Mouse (Mus musculus) liver, postnatal 0 days (tissue): Measurements from ENCODE around the gene Kcnrg. TPM values are rescaled to one million over a fixed set of nuclear protein-coding genes. Genes with fewer than 3 reads are reported as not detected.
"Not testable (repeated sequence)": the region's sequence is repeated elsewhere in the genome, so short reads cannot be mapped to it uniquely, and the experiment has no call there.

ENCODE experiments used
- ATAC-seq: fragments of 200-750 bp; cut with Nextera tagmentation; 2 replicates; pipeline ENCODE4 v1.8.0; 2017; ENCODE audit warnings: mild to moderate bottlenecking, moderate library complexity
- DNase-seq: peaks from one replicate; pipeline ENCODE4 v3.0.0-alpha.2; 2016
- H3K27ac ChIP-seq: fragments of 300-500 bp; sonication (generic); 2 replicates; pipeline ENCODE4 v1.5.1; 2014; ENCODE audit warnings: antibody characterized with exemption, moderate library complexity, mild to moderate bottlenecking, low read depth
- H3K27me3 ChIP-seq: fragments of 300-500 bp; sonication (generic); 2 replicates; pipeline ENCODE4 v1.6.1; 2014; ENCODE audit warnings: low read length, control low read depth, mixed read lengths; ENCODE audit not compliant: insufficient read depth
- H3K36me3 ChIP-seq: fragments of 300-500 bp; sonication (generic); replicated peaks from 2 replicates; pipeline ENCODE4 v1.6.1; 2014; ENCODE audit warnings: mild to moderate bottlenecking, control low read depth, low read length, moderate library complexity, mixed read lengths; ENCODE audit not compliant: insufficient read depth
- H3K4me1 ChIP-seq: fragments of 300-500 bp; sonication (generic); 2 replicates; pipeline ENCODE4 v1.6.1; 2014; ENCODE audit warnings: antibody characterized with exemption, mild to moderate bottlenecking, control low read depth; ENCODE audit not compliant: insufficient read depth
- H3K4me2 ChIP-seq: fragments of 300-500 bp; sonication (generic); 2 replicates; pipeline ENCODE4 v1.6.1; 2014; ENCODE audit warnings: low read depth, mild to moderate bottlenecking, low read length, moderate library complexity, mixed read lengths
- H3K4me3 ChIP-seq: fragments of 300-500 bp; sonication (generic); 2 replicates; pipeline ENCODE4 v1.5.1; 2014; ENCODE audit warnings: low read depth, low read length
- H3K9ac ChIP-seq: fragments of 300-500 bp; sonication (generic); replicated peaks from 2 replicates; pipeline ENCODE4 v1.6.1; 2014; ENCODE audit warnings: mild to moderate bottlenecking, moderate library complexity
- H3K9me3 ChIP-seq: fragments of 300-500 bp; sonication (generic); 2 replicates; pipeline ENCODE4 v1.6.1; 2016; ENCODE audit warnings: mild to moderate bottlenecking, control low read depth, low read length, mixed read lengths
- CTCF ChIP-seq: sonication (generic); IDR thresholded peaks from 2 replicates; pipeline ENCODE4 v1.5.1; 2016; ENCODE audit warnings: antibody characterized with exemption, low read depth
- EP300 ChIP-seq: IDR thresholded peaks from 2 replicates; pipeline ENCODE4 v1.6.1; 2016; ENCODE audit warnings: antibody characterized with exemption, low read depth, mild to moderate bottlenecking
- WGBS: fragments of 180-500 bp; shearing (Covaris S2); extraction: QIAGEN DNeasy Blood & Tissue Kit; methylation state at CpG from one replicate; pipeline ENCODE4 v1.1.7; 2014; ENCODE audit not compliant: insufficient replicate concordance; 5-methylcytosine and 5-hydroxymethylcytosine counted together
- polyA plus RNA-seq: library from polyadenylated mRNA; unstranded; fragments of >200 nt; fragmentation: Nextera tagmentation; extraction: Ambion mirVana; gene quantifications from 2 replicates; pipeline ENCODE4 v1.2.1, GENCODE M21; 2015

The Kcnrg gene
- polyA plus RNA-seq, 1 experiment from 2014 or later: 0.08 TPM

DNA sequence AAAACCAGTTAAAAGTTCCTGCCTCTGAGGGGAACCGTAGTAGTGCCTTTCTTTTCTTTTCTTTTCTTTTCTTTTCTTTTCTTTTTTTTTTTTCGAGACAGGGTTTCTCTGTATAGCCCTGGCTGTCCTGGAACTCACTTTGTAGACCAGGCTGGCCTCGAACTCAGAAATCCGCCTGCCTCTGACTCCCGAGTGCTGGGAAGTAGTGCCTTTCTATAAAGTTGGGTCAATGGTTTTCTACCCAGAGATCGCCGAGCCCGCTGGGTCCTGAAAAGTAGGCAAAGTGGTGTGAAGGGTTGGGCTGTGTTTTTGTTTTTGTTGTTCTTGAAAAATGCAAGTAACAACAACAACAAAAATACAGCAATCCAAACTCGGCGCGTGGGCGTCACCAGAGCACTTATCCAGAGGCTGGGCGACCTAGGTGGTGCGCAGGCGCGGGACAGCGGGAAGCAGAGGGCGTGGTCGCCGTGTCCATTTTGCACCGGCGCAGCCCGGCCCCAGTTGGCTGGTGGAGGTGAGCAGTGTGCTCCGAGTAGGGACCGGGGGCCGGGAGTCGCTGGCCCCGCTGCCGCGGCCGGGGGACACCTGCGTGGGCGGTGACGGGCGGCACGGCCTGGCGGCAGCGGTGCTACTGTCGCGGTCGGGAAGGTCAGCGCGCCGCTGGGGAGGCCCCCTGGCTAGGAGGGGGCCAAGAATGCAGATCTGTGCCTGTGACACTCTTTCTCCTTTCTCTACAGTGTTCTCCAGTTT lies 8.0 kb upstream of the Kcnrg start:
- peak overlapping the region; percentile 73 for H3K4me2 ChIP-seq
- H3K4me1 ChIP-seq: peaks cover 15% of the 10 kb centered on the region
- H3K4me3 ChIP-seq: peak overlapping the region; percentile 62
- peak overlapping the region; percentile 62; the same call in 1 of the 2 replicates for H3K27ac ChIP-seq
- H3K36me3 ChIP-seq: no peaks in the 10 kb centered on the region; the same call in 1 of the 2 replicates
- DNase-seq: peak; percentile 94
- H3K9me3 ChIP-seq: no peaks in the 10 kb centered on the region
- peak; percentile 100 for ATAC-seq
- TF ChIP-seq EP300 (no peak), CTCF (no peak)
- H3K27me3 ChIP-seq: no peaks in the 10 kb centered on the region
- 4% methylated on average over 39 of the region's 44 CpGs for WGBS
- peak overlapping the region; percentile 76 for H3K9ac ChIP-seq

DNA sequence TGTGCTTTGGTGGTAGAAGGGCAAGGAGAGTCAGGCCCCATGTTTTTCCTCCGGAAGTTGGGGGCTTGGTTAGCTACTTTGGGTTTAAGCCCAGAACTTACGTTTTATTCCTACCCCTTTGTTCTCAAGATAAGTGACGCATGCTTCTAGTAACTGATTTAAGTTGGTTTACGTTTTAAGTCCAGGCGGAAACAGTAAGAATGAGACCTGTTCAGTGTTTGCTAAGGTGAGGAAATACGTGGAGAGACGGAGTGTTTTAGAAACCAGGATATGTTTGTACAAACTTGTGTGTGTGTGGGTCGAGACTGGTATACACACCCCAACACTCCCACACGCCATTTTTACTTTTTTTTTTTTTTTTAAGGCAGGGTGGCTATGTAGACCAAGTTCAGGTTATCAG lies 5.9 kb upstream of the Kcnrg start:
- H3K9me3 ChIP-seq: no peaks in the 10 kb centered on the region
- ATAC-seq (no peak), DNase-seq (no peak)
- WGBS: 69% methylated on average over 9 of the region's 9 CpGs
- no peak overlapping the region for H3K4me3 ChIP-seq
- peaks cover 15% of the 10 kb centered on the region for H3K4me1 ChIP-seq
- no peaks in the 10 kb centered on the region for H3K27me3 ChIP-seq
- no peak overlapping the region for H3K9ac ChIP-seq
- H3K4me2 ChIP-seq: no peak overlapping the region
- H3K27ac ChIP-seq: no peak overlapping the region
- no peak for TF ChIP-seq CTCF
- TF ChIP-seq EP300: no peak
- H3K36me3 ChIP-seq: no peaks in the 10 kb centered on the region; the same call in 1 of the 2 replicates

- no peak overlapping the region for H3K4me2 ChIP-seq
- 85% methylated on average over 8 of the region's 8 CpGs for WGBS
- H3K9ac ChIP-seq: no peak overlapping the region
- no peak for TF ChIP-seq EP300
- TF ChIP-seq CTCF: no peak
- H3K36me3 ChIP-seq: no peaks in the 10 kb centered on the region; the same call in none of the 2 replicates
- ATAC-seq (no peak), DNase-seq (no peak)
- H3K9me3 ChIP-seq: no peaks in the 10 kb centered on the region
- peaks cover 15% of the 10 kb centered on the region for H3K4me1 ChIP-seq
- no peak overlapping the region for H3K4me3 ChIP-seq
- H3K27ac ChIP-seq: no peak overlapping the region
- no peaks in the 10 kb centered on the region for H3K27me3 ChIP-seq
Observed at GRCm38 (mm10) chr14:61603069-61603755, 4.0 kb upstream of the Kcnrg start.

- Histone ChIP-seq H3K9me3 (no peaks in the 10 kb centered on the region), H3K27ac (no peak overlapping the region), H3K27me3 (no peaks in the 10 kb centered on the region), H3K9ac (no peak overlapping the region), H3K4me3 (no peak overlapping the region), H3K36me3 (no peaks in the 10 kb centered on the region; the same call in none of the 2 replicates), H3K4me2 (no peak overlapping the region), H3K4me1 (peaks cover 9% of the 10 kb centered on the region)
- no peak for TF ChIP-seq CTCF
- TF ChIP-seq EP300: no peak
- DNase-seq: no peak
- no peak for ATAC-seq
- WGBS: 83% methylated on average over 3 of the region's 3 CpGs
Observed at GRCm38 (mm10) chr14:61604081-61604480, 3.2 kb upstream of the Kcnrg start.

GRCm38 (mm10) chr14:61606088-61606487 lies 1.2 kb upstream of the Kcnrg start:
- H3K9ac ChIP-seq, H3K27me3 ChIP-seq, H3K4me2 ChIP-seq, H3K4me1 ChIP-seq, H3K4me3 ChIP-seq, DNase-seq, H3K27ac ChIP-seq, H3K9me3 ChIP-seq, ATAC-seq, H3K36me3 ChIP-seq: not testable (repeated sequence)
- 66% methylated on average over 2 of the region's 2 CpGs for WGBS

GRCm38 (mm10) chr14:61611766-61612165 lies 4.5 kb downstream of the Kcnrg start:
- Histone ChIP-seq H3K4me2 (no peak overlapping the region), H3K27me3 (no peaks in the 10 kb centered on the region), H3K4me3 (no peak overlapping the region), H3K9me3 (no peaks in the 10 kb centered on the region), H3K36me3 (no peaks in the 10 kb centered on the region; the same call in 1 of the 2 replicates), H3K27ac (no peak overlapping the region), H3K9ac (no peak overlapping the region), H3K4me1 (no peaks in the 10 kb centered on the region)
- TF ChIP-seq CTCF: no peak
- TF ChIP-seq EP300: no peak
- no peak for ATAC-seq
- no peak for DNase-seq
- WGBS: 85% methylated on average over 5 of the region's 5 CpGs
